Mouse (Mus musculus) liver, adult (tissue): ENCODE results near the gene Tmem165.

ENCODE experiments used
- GATA4 ChIP-seq: IDR thresholded peaks from 2 replicates; pipeline ENCODE4 v1.6.1; 2014; ENCODE audit warnings: mild to moderate bottlenecking, low read length; ENCODE audit not compliant: insufficient replicate concordance

The Tmem165 gene

GRCm38 (mm10) chr5:76160086-76160485 is 23.6 kb upstream of the Tmem165 start:
- TF ChIP-seq GATA4: no peak

GRCm38 (mm10) chr5:76161491-76161890 is 22.2 kb upstream of the Tmem165 start:
- TF ChIP-seq GATA4: no peak

GRCm38 (mm10) chr5:76162926-76163325 is 20.8 kb upstream of the Tmem165 start:
- no peak for TF ChIP-seq GATA4

- TF ChIP-seq GATA4: no peak
Measured at GRCm38 (mm10) chr5:76163828-76164390, 19.8 kb upstream of the Tmem165 start.

GRCm38 (mm10) chr5:76164827-76165226 is 18.9 kb upstream of the Tmem165 start:
- TF ChIP-seq GATA4: no peak

DNA sequence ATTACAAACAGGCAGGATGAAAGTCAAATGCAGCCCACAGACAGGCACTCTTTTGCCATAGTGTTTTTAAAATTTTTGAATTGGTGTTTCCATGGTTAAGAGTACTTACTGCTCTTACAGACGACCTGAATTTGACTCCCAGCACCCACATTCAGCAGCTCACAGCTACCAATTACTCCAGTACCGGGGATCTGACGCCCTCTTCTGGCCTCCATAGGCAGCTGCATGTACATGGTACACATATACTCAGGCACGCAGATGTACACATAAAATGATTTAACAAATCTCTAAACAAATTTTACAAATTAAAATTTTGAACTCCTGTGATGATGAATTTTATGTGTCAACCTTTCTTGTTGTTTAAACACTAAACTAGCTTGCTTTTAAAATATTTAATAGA is 13.2 kb upstream of the Tmem165 start:
- no peak for TF ChIP-seq GATA4

DNA sequence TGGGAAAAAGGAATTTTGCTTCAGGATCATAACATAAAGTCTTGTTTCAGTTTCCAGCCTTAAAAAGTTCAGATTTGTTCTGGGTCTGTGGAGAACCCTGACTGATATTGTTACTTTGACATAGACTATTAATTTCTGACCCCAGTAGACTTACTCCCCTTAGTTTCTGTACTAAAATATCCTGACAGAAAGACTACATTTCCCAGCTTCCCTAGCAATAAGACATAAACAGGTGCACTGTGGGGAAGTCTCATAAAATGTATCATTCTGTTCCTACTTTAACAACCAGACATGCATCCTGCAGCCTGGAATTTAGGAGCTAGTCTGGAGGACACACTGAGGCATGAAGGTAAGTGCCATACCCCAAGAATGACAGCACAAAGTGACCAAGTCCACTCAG is 12.6 kb upstream of the Tmem165 start:
- no peak for TF ChIP-seq GATA4

- no peak for TF ChIP-seq GATA4
Measured at GRCm38 (mm10) chr5:76175051-76175450, 8.6 kb upstream of the Tmem165 start.

- no peak for TF ChIP-seq GATA4
Measured at GRCm38 (mm10) chr5:76176411-76176810, 7.3 kb upstream of the Tmem165 start.

- TF ChIP-seq GATA4: no peak
Measured at GRCm38 (mm10) chr5:76176841-76177240, 6.8 kb upstream of the Tmem165 start.

DNA sequence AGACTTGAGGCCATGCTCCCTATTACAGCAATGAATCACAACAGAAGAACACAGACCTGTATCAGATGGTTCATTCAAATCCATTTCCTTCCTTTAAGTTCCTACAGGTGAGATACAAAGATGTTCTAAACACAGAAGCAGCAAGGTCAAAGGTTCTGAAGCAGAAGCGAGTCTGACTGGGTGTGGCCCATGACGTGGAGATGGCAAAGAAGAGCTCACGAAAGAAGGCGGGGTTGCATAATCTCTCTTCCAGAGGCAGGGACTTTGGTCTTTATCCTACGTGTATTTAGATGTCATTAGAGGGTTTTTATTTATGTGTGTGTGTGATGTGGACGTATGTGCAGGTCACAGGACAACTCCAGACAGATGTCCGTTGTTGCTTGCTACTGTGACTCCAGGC is 6.0 kb upstream of the Tmem165 start:
- TF ChIP-seq GATA4: no peak

GRCm38 (mm10) chr5:76179171-76179570 is 4.5 kb upstream of the Tmem165 start:
- no peak for TF ChIP-seq GATA4

DNA sequence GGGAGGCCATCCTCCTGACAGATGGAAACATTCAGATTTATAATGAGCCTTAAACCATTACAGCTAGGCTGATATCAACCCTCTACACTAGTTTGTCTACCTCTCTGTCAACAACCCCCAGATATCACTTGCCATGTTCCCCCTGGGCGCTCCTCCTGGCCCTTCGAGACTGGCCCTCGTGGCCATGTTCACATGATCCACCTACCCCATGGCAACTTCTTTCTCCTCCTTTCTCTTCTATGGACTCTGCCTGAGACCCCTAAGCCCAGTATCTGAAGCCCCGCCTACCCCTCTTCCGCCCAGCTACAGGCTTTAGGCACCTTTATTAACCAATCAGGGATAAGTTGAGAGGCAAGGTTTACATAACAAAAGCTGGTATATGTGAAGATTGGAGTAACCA is 3.9 kb upstream of the Tmem165 start:
- no peak for TF ChIP-seq GATA4

GRCm38 (mm10) chr5:76182326-76182725 is 1.4 kb upstream of the Tmem165 start:
- TF ChIP-seq GATA4: no peak

DNA sequence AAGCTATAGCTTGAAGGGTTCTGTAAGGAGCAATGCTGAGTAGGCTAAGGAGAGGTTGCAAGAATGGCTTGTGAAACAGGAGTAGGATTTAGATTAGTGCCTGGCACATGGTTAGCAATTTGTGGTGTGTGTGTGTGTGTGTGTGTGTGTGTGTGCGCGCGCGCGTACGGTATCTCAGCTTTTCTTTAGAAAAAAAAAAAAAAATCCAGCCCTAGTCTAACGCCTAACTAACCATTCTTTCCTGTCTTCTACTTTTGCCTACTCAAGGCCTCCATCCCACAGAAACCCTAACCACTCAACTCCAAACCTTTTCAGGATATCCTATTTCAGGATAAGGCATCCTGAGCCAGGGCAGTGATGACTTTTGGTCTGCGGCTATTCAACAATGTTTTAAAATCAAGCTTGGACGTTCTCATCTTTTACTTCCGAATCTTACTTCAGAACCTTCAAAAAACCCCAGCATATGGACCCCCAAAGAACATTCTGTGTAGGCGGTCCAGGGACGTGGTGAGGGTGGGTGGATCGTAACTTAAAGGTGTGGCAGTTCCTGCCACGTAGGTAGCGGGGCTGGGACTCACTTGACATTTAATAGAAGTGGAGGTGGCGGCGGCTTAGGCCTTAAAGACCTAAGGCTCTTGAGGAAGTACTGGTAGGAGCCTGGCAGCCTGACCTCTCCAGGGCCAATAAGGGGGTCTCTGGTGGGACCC is 484 bp upstream of the Tmem165 start:
- no peak for TF ChIP-seq GATA4

DNA sequence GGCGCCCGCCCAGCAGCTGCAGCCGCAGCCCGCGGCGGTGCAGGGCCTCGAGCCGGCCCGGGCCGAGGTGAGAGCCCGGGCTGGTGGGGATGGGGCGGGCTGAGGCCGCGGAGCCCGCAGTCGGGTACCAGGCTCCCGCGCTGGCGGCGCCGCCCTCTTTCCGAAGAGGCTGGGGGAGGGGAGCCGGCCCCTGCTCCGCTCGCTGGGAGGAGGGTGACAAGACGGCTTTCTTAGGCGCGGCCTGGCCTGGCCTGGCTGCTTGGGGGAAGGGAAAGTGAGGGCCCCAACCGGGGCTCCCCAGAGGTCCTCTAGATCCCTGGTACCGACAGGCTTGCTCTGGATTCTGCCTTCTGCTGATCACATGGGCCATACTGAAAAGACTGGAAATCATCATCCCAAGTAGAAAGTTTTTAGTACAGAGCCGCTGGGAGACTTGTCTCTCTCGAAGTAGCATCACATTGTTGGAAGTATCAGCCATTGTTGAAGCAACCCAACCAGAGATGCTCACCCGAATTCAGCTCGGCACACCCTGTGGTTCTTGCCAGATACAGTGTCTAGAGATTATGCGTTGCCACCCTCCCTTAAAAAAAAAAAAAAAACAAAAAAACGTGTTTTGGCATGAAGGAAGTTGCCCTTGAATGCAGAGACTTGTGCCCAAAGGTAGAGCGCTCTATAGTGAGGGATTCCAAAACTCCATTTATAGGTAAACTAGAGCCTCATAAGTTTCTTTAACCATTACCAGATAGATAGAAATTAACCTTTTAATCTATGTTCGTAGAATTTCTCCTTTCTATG is 803 bp downstream of the Tmem165 start:
- TF ChIP-seq GATA4: no peak
